Mouse (Mus musculus): ENCODE measurements around the gene Mixl1. TPM values are rescaled to one million over a fixed set of nuclear protein-coding genes. Genes with fewer than 3 reads are reported as not detected.

Mixl1 gene
- total RNA-seq (2021): not detected

GRCm38 (mm10) chr1:180696626-180697352 lies at the start of gene Mixl1:
Mixl1 (minus strand) TSS chr1:180697034.
- intact Hi-C loops (cut with DNase I): no loop called here
- no peak for DNase-seq

DNA sequence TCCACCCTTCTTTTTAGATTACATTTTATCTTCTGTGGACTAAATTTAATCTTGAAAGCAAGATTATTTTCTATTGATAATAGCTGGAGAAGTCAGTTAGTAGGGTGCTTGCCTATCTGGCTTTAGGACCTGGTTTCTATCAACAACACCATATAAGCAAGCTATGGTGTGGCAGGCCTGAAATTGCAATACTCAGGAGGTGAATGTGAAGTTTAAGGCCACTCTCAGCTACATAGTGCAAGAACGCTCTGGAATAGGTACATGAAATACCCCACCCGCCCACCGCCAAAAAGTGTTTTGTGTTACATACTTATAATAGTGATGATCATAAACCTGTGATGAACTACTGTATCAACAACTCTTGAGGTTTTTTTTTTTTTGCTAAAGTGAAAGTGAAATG lies 32.4 kb upstream of the Mixl1 start:
- DNase-seq: no peak
- intact Hi-C loops (cut with DNase I): no loop called here

DNA sequence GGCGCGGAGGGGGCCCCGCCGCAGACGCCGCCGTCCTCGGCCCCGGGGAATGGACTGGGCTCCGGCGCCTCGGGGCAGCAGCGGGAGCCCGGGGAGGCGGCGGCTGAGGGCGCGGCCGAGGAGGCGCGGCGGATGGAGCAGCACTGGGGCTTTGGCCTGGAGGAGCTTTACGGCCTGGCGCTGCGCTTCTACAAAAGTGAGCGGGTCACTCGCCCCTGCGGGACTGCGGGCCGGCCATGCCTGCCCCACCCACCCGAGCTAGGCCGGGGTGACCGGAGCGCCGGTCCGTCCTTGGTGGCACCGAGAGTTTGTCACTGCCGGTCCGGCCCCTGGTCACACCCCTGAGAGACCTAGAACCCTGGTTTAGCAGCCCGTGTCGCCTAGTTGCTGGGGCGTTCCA lies 29.3 kb upstream of the Mixl1 start:
- intact Hi-C loops (cut with DNase I): loop anchor here (1.0 kb wide), 1 partner anchor 87 kb away; the partner anchor contains the start of gene H3f3a
- DNase-seq: no peak

DNA sequence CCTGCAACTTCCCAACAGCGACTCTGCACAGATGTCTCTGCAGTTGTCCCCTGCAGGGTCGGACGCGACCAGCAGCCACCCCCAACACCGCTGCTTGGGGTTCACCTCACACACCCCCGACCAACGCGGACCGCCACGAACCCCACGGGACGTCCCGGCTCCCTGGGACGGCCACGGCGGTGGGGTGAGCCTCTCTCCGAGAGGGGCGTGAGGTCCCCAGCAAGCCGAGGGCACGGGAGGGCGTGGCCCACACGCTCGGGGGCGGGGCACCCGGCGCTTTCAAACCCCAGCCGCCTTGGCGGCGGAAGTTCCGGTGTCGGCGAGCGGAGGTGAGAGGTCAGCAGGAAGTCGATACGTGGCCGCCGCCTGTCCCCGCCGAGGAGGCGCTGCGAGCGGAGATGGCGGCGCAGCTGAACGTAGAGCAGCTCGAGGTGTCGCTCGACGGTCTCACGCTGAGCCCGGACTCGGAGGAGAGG lies 28.9 kb upstream of the Mixl1 start, which contains the start of gene Acbd3:
Acbd3 (plus strand) TSS at position 340 of the 476 bp plus-strand sequence.
- peak; percentile 89 to 91 for DNase-seq
- intact Hi-C loops (cut with DNase I): loop anchor here (1.0 kb wide), 1 partner anchor 88 kb away; the partner anchor contains the start of gene H3f3a

DNA sequence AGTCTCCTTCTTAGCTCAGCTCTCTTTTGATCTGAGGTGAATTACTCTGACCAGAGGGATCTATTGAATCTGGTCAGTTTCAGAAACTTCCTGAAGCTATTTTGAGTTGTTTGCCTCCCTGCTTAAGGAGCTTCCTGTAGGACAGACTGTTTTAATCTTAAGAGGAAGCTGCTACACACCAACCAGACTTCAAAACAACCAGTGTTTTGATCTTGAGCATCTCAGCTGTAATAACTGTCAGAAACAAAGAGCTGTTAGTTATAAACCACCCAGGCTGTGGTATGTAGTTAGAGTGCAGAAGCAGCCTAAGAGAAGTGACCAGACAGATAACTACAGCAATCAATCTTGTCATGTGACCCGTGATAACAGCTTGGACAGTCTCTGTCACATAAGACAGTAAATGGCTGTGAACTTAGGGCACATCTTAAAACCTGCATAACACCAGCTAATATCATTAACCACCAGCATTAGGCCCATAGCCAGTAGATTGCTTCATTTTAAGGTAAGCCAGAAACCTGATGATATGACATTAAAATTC lies 26.9 kb upstream of the Mixl1 start:
- no peak for DNase-seq
- intact Hi-C loops (cut with DNase I): no loop called here

- intact Hi-C loops (cut with DNase I): no loop called here
Measured at GRCm38 (mm10) chr1:180722608-180723007, 25.8 kb upstream of the Mixl1 start.

GRCm38 (mm10) chr1:180719951-180720689 lies 23.3 kb upstream of the Mixl1 start:
- DNase-seq: peak; percentile 85 to 92
- intact Hi-C loops (cut with DNase I): loop anchor here (1.0 kb wide), 1 partner anchor 44 kb away; no protein-coding TSS in a partner anchor

More at GRCm38 (mm10) chr1:180722608-180723007, 25.8 kb upstream of the Mixl1 start:
- no peak for DNase-seq

DNA sequence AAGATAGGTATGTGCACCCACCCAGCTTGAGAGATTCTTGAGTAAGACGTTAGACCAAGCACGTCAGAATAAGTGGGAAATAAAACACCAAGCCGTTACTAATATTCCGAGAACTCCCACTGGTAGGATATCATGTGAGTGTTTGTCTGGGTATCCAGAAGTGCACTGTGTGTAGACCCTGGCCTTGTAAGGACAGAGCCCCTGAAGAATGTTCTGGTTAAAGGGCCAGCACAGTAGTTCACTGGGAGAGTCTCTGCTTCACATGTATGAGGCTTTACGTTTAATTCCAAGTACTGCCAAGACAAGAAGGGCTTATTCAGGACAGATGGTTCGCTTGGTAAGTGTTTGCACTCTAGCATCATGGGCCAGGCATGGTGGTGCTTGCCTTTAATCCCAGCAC lies 22.6 kb upstream of the Mixl1 start:
- intact Hi-C loops (cut with DNase I): no loop called here
- no peak for DNase-seq

DNA sequence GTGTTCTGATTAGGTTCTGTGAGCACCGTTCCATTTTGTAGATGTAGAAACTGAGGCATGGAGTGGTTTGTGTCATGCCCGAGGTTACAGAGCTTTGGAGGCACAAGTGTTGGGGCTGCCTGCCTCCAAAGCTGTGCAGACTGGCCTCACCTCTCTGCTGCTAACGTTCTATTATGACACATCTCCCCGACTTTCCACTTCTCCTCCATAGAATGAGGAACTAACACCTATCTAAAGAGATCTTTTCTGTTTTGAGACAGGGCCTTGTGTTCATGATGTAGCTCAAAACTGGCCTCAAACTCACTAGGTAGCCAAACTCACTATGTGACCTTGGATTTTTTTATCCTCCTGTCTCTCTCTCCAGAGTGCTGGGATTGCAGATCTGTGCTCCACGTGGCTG lies 21.9 kb upstream of the Mixl1 start:
- no peak for DNase-seq
- intact Hi-C loops (cut with DNase I): no loop called here

DNA sequence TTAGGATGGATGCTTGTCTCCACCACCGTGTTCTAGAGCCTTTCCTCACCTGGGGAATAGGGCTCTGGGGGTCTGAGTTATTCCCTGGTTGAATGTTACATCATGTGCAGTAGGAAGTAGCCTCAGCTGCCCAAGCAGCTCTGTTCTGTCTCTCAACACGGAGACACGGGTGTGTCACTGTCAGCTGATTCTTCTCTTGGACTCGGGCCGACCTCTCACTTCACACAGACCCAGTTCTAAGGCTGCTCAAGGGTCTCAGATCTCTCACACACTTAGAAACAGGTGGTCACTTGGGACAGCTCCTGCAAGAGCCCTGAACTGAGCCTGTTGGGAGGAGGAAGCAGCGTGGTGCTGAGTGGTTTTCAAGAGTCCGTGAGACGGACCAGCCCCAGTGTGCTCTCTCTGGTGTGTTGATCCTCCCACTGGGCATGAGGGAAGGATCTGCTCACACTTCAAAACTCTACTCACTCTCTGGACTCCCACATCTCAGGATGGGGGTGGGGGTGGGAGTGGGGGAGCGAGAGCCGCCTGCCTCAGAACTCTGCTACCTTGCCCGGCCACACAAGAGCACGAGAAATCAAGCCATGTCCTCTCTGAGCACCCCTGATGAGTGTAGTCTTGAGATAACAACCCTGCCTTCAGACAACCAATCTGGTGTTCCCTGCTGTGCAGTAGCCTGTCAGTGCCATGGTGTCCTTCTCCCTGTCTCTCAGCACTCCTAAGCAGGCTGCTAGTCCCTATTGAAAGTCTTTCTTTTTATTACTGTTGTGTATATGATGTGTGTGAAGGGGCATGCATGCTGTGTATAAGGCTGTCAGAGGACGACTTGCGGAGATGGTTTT lies 12.3 kb upstream of the Mixl1 start:
- intact Hi-C loops (cut with DNase I): no loop called here
- no peak for DNase-seq

DNA sequence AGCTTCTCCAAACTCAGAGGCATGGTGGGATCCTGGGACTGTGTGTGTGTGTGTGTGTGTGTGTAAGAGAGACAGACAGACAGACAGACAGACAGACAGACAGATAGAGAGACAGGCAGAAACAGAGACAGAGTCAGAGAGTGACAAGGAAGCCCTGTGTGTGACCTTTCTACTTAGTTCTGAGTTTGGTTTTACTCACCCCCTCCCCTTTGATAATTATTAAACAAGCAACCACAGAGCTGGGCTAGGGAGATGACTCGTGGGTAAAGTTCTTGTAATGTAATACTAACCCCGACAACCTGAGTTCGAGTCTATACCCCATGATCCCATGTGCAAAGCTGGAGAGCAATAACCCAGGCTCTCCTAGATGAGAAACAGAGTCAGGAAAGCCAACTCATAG lies 11.0 kb upstream of the Mixl1 start:
- intact Hi-C loops (cut with DNase I): no loop called here
- no peak for DNase-seq

DNA sequence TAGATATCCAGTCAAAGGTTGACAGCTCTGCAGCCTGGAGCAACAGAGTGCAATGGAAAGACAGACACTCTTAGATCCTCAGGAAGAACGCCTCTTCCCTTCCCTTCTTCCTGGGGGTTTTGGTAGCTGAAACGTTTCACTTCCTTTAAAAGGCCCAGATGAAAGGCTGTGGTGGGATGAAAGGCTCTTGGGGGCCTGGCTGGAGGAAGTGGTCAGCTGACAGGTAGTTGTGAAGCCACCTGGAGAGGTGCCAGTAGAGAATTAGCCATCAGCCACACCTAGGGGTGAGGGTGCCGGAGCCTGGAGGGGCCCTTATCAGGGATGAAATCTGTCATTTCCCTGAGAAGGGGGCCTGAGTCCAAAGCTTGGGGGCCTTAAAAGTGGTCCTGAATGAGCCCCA lies 10.5 kb upstream of the Mixl1 start:
- DNase-seq: no peak
- intact Hi-C loops (cut with DNase I): no loop called here

DNA sequence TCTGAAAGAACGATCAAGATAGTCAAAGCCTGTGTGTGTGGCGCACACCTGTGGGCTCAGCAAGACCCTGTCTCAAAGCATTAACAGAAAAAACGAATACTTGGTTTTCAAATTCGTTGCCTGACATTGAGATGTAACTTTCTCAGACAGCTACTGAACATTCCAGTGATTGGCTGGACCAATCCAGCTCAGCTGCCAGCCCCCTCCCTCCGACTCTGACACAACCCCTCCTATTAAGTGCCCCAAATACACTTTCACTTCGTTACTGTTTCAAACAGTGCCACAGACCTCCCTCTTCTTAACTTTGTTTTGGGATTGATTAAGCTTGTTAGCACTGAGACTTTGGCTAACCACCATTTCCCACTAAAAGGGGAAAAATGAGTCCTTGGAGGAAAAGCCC lies 6.6 kb upstream of the Mixl1 start:
- no peak for DNase-seq
- intact Hi-C loops (cut with DNase I): no loop called here

GRCm38 (mm10) chr1:180698063-180698462 lies 1.2 kb upstream of the Mixl1 start:
- no peak for DNase-seq
- intact Hi-C loops (cut with DNase I): no loop called here

DNA sequence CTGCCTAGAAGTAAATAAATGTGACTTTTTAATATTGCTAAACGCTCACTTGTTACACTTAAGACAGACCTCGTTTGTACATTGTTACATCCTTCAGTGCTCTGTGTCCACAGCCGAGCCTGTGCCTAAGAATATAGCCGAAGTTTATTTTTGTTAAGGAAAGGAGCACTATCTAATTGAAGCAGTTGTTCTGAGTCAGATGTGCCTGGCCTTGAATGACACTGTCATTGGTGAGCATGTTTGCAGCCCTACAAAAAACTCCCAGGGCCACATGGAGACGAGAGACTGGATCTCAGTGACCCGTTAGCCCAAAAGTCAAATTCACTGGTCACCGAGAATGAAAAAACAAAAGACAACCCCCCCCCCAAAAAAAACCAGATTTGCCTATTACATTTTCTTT lies 5.5 kb downstream of the Mixl1 start:
- intact Hi-C loops (cut with DNase I): no loop called here
- DNase-seq: no peak

Other genes starting within 250 kb of the Mixl1 start
- 1 to 10 TPM; 1.3 to 1.8 TPM for gene Stum, start 213.5 kb downstream of the Mixl1 start, total RNA-seq (2021)
- gene Parp1, start 128.1 kb downstream of the Mixl1 start, total RNA-seq (2021): 10 to 100 TPM; 61.6 to 73.8 TPM
- gene Lin9, start 55.9 kb downstream of the Mixl1 start, total RNA-seq (2021): 1 to 10 TPM; 2.8 to 3.6 TPM
- gene Acbd3, start 29.0 kb upstream of the Mixl1 start, total RNA-seq (2021): 10 to 100 TPM; 22.5 to 23.4 TPM
- gene H3f3a, start 116.9 kb upstream of the Mixl1 start, total RNA-seq (2021): 100 to 1,000 TPM; 457 to 506 TPM
- gene Sde2, start 154.1 kb upstream of the Mixl1 start, total RNA-seq (2021): 10 to 100 TPM; 10.3 to 14.2 TPM
- not detected for gene Lefty2, start 196.1 kb upstream of the Mixl1 start, total RNA-seq (2021)
- gene Pycr2, start 207.3 kb upstream of the Mixl1 start, total RNA-seq (2021): 10 to 100 TPM; 12.5 to 15.6 TPM
- gene Lefty1, start 238.0 kb upstream of the Mixl1 start, total RNA-seq (2021): 1 to 10 TPM in 1 of 2 experiments, under 1 TPM in 1; 0.95 to 1.0 TPM
- gene Tmem63a, start 245.3 kb upstream of the Mixl1 start, total RNA-seq (2021): 10 to 100 TPM; 13.8 to 13.9 TPM